Mouse (Mus musculus) CH12.LX (cell line): ENCODE data around the gene Gnb2. TPM values are rescaled to one million over a fixed set of nuclear protein-coding genes. Genes with fewer than 3 reads are reported as not detected.

Experiments used
- DNase-seq: peaks from one replicate; pipeline ENCODE4 v3.0.0-alpha.2; 2013; ENCODE audit errors: extremely low read depth
- H3K27ac ChIP-seq: 2 replicates; pipeline ENCODE4 v1.5.1; 2012; ENCODE audit warnings: low read depth, mild to moderate bottlenecking, control low read depth, moderate library complexity; ENCODE audit not compliant: insufficient read depth
- H3K27me3 ChIP-seq: replicated peaks from 2 replicates; pipeline ENCODE3; 2012; ENCODE audit warnings: inconsistent platforms
- H3K36me3 ChIP-seq, 2 experiments: replicated peaks in 1 of 2; 2 replicates each; pipeline versions ENCODE3 to v1.6.1; 2012; ENCODE audit warnings: inconsistent platforms in 1 of 2, low read length in 1 of 2, mild to moderate bottlenecking in 1 of 2, mixed read lengths in 1 of 2, moderate library complexity in 1 of 2; ENCODE audit not compliant: control insufficient read depth in 1 of 2, insufficient read depth in 1 of 2
- H3K4me1 ChIP-seq, 2 experiments: 2 replicates each; pipeline ENCODE4 v1.6.1; 2012; ENCODE audit warnings: inconsistent platforms in 1 of 2, moderate library complexity in 1 of 2; ENCODE audit not compliant: insufficient read depth in 2 of 2, control insufficient read depth in 1 of 2
- H3K4me2 ChIP-seq: 2 replicates; pipeline ENCODE4 v1.6.1; 2012; ENCODE audit warnings: low read depth, mild to moderate bottlenecking, control low read depth; ENCODE audit not compliant: poor library complexity, insufficient read depth, severe bottlenecking
- H3K4me3 ChIP-seq, 3 experiments: fragments of 150-350 bp in 1 of 3; sonication (generic) in 1 of 3; replicated peaks in 1 of 3; 2 replicates each; pipeline versions ENCODE3 to v1.5.1; 2011 to 2012; ENCODE audit warnings: low read depth in 2 of 3, low read length in 2 of 3, mild to moderate bottlenecking in 2 of 3, moderate library complexity in 2 of 3, control low read depth in 1 of 3, improper control_type of control experiment in 1 of 3, inconsistent platforms in 1 of 3, mixed read lengths in 1 of 3; ENCODE audit not compliant: poor library complexity in 1 of 3
- H3K79me2 ChIP-seq: replicated peaks from 2 replicates; pipeline ENCODE4 v1.6.1; 2012; ENCODE audit warnings: mild to moderate bottlenecking, moderate library complexity; ENCODE audit not compliant: control insufficient read depth, poor library complexity, insufficient read depth, severe bottlenecking; ENCODE audit errors: extremely low read depth
- H3K9ac ChIP-seq: 2 replicates; pipeline ENCODE4 v1.6.1; 2012; ENCODE audit warnings: low read depth, mild to moderate bottlenecking, control low read depth, moderate library complexity; ENCODE audit not compliant: insufficient read depth
- H3K9me3 ChIP-seq: replicated peaks from 2 replicates; pipeline ENCODE3; 2012; ENCODE audit warnings: low read length, inconsistent platforms, mixed read lengths
- BHLHE40 ChIP-seq: IDR thresholded peaks from 2 replicates; pipeline ENCODE4 v1.6.1; 2011; ENCODE audit warnings: mild to moderate bottlenecking, low read depth, low read length, improper control_type of control experiment
- CHD2 ChIP-seq: IDR thresholded peaks from 2 replicates; pipeline ENCODE4 v1.6.1; 2011; ENCODE audit warnings: low read length, improper control_type of control experiment
- ELF1 ChIP-seq: IDR thresholded peaks from 2 replicates; pipeline ENCODE4 v1.6.1; 2014; ENCODE audit warnings: low read depth, mild to moderate bottlenecking, inconsistent platforms, low read length, improper control_type of control experiment
- EP300 ChIP-seq: IDR thresholded peaks from 2 replicates; pipeline ENCODE4 v1.6.1; 2011; ENCODE audit warnings: low read length, improper control_type of control experiment
- IRF4 ChIP-seq: IDR thresholded peaks from 2 replicates; pipeline ENCODE4 v1.6.1; 2014; ENCODE audit warnings: low read depth, mild to moderate bottlenecking, inconsistent platforms, low read length, improper control_type of control experiment
- JUN ChIP-seq: IDR thresholded peaks from 2 replicates; pipeline ENCODE4 v1.6.1; 2011; ENCODE audit warnings: low read depth, mild to moderate bottlenecking, low read length, improper control_type of control experiment, moderate library complexity; ENCODE audit not compliant: insufficient read depth
- MAFK ChIP-seq: IDR thresholded peaks from 2 replicates; pipeline ENCODE4 v1.6.1; 2011; ENCODE audit warnings: low read length, improper control_type of control experiment; ENCODE audit not compliant: insufficient replicate concordance
- MAX ChIP-seq: IDR thresholded peaks from 2 replicates; pipeline ENCODE4 v1.6.1; 2011; ENCODE audit warnings: low read length, improper control_type of control experiment
- MAZ ChIP-seq: IDR thresholded peaks from 2 replicates; pipeline ENCODE4 v1.6.1; 2012; ENCODE audit warnings: low read depth, mild to moderate bottlenecking, inconsistent platforms, low read length, improper control_type of control experiment, moderate library complexity
- MEF2A ChIP-seq: IDR thresholded peaks from 2 replicates; pipeline ENCODE4 v1.6.1; 2014; ENCODE audit warnings: low read depth, mild to moderate bottlenecking, inconsistent platforms, low read length, improper control_type of control experiment, borderline replicate concordance
- MXI1 ChIP-seq: IDR thresholded peaks from 2 replicates; pipeline ENCODE4 v1.6.1; 2011; ENCODE audit warnings: mild to moderate bottlenecking, low read depth, low read length, improper control_type of control experiment
- MYC ChIP-seq: IDR thresholded peaks from 2 replicates; pipeline ENCODE4 v1.6.1; 2011; ENCODE audit warnings: low read depth, mild to moderate bottlenecking, improper control_type of control experiment, low read length
- POLR2A ChIP-seq: IDR thresholded peaks from 2 replicates; pipeline ENCODE4 v1.6.1; 2011; ENCODE audit warnings: low read depth, mild to moderate bottlenecking, improper control_type of control experiment, low read length
- POLR2AphosphoS2 ChIP-seq: IDR thresholded peaks from 2 replicates; pipeline ENCODE4 v1.6.1; 2011; ENCODE audit warnings: low read depth, low read length, improper control_type of control experiment
- SIN3A ChIP-seq: IDR thresholded peaks from 2 replicates; pipeline ENCODE4 v1.6.1; 2012; ENCODE audit warnings: low read length, improper control_type of control experiment, inconsistent platforms
- TBP ChIP-seq: conservative IDR thresholded peaks from 2 replicates; pipeline ENCODE4 v1.6.1; 2011; ENCODE audit warnings: low read depth, low read length, improper control_type of control experiment
- TCF12 ChIP-seq: IDR thresholded peaks from 2 replicates; pipeline ENCODE4 v1.6.1; 2014; ENCODE audit warnings: low read depth, mild to moderate bottlenecking, inconsistent platforms, low read length, improper control_type of control experiment
- USF2 ChIP-seq: conservative IDR thresholded peaks from 2 replicates; pipeline ENCODE4 v1.6.1; 2011; ENCODE audit warnings: low read depth, low read length, improper control_type of control experiment
- ZC3H11A ChIP-seq: IDR thresholded peaks from 2 replicates; pipeline ENCODE4 v1.6.1; 2012; ENCODE audit warnings: low read depth, mild to moderate bottlenecking, inconsistent platforms, low read length, improper control_type of control experiment
- ZKSCAN1 ChIP-seq: IDR thresholded peaks from 2 replicates; pipeline ENCODE4 v1.6.1; 2012; ENCODE audit warnings: low read depth, inconsistent platforms, low read length, improper control_type of control experiment, borderline replicate concordance
- ZMIZ1 ChIP-seq: IDR thresholded peaks from 2 replicates; pipeline ENCODE4 v1.6.1; 2012; ENCODE audit warnings: low read depth, mild to moderate bottlenecking, inconsistent platforms, low read length, improper control_type of control experiment
- dilution Hi-C: fragments of 300-500 bp; cut with MboI; formaldehyde crosslinking; loops from 2 replicates; pipeline ENCODE4 v1.14.3; 2020; ENCODE audit warnings: low sequenced_read_pairs; ENCODE audit not compliant: extremely low pct_unique_long_range_greater_than_20kb, extremely low pct_ligation_motif_present
- in situ Hi-C: fragments of 300-500 bp; cut with MboI; formaldehyde crosslinking; loops from 3 replicates; pipeline ENCODE4 v1.14.3; 2019; ENCODE audit warnings: low sequenced_read_pairs, low pct_ligation_motif_present, low pct_unique_long_range_greater_than_20kb, mixed read lengths
- polyA plus RNA-seq: library from polyadenylated mRNA; unstranded; fragments of >175 nt; gene quantifications from 2 replicates; pipeline ENCODE4 v1.2.1, GENCODE M21; 2012; ENCODE audit warnings: low read depth; ENCODE audit not compliant: insufficient read length
- total RNA-seq, 2 experiments: library from RNA; depleted of rRNA; stranded (reverse); fragments of 300-350 nt in 1 of 2; fragments of >200 nt in 1 of 2; gene quantifications; 2 replicates each; pipeline ENCODE4 v1.2.3; 2012 to 2014

Gnb2 gene
- total and polyA plus RNA-seq, 3 experiments, result 264 to 480 (median 327) TPM

GRCm38 (mm10) chr5:137493831-137494230 lies 39.5 kb downstream of the Gnb2 start:
- Histone ChIP-seq H3K79me2 (no peaks in the 10 kb centered on the region), H3K9ac (no peak overlapping the region), H3K4me1 (no peaks in the 10 kb centered on the region), H3K27me3 (peaks cover 32% of the 10 kb centered on the region), H3K4me3 (no peak overlapping the region), H3K9me3 (no peaks in the 10 kb centered on the region), H3K27ac (no peak overlapping the region), H3K4me2 (no peak overlapping the region), H3K36me3 (no peaks in the 10 kb centered on the region)
- in situ Hi-C loops, result no loop called here
- no peak for DNase-seq
- no peak for TF ChIP-seq MEF2A
- TF ChIP-seq MAX, result no peak
- no peak for TF ChIP-seq ZC3H11A
- no peak for TF ChIP-seq ZKSCAN1
- TF ChIP-seq CHD2, result no peak
- TF ChIP-seq MXI1, result no peak
- no peak for TF ChIP-seq TCF12
- no peak for TF ChIP-seq ZMIZ1
- TF ChIP-seq BHLHE40, result no peak
- no peak for TF ChIP-seq SIN3A
- no peak for TF ChIP-seq TBP
- TF ChIP-seq EP300, result no peak
- dilution Hi-C loops, result no loop called here

GRCm38 (mm10) chr5:137491559-137491958 lies 41.8 kb downstream of the Gnb2 start:
- no peak overlapping the region for H3K27ac ChIP-seq
- H3K9me3 ChIP-seq, result peaks cover 3% of the 10 kb centered on the region
- H3K4me3 ChIP-seq, result no peak overlapping the region
- no peak for TF ChIP-seq JUN
- TF ChIP-seq POLR2A, result no peak
- TF ChIP-seq IRF4, result no peak
- TF ChIP-seq TCF12, result no peak
- TF ChIP-seq MAFK, result no peak
- TF ChIP-seq POLR2AphosphoS2, result no peak
- no peak for TF ChIP-seq MYC
- no peak for TF ChIP-seq ZMIZ1
- TF ChIP-seq MEF2A, result no peak
- TF ChIP-seq ELF1, result no peak
- TF ChIP-seq TBP, result no peak
- no peak for TF ChIP-seq USF2
- TF ChIP-seq MAZ, result no peak
- TF ChIP-seq, all 38 proteins: peak for 0
- in situ Hi-C loops, result no loop called here
- H3K4me2 ChIP-seq, result no peak overlapping the region
- H3K9ac ChIP-seq, result no peak overlapping the region
- H3K27me3 ChIP-seq, result peaks cover 40% of the 10 kb centered on the region
- DNase-seq, result no peak
- no peaks in the 10 kb centered on the region; a peak in 1 of 4 replicates for H3K4me1 ChIP-seq
- no peaks in the 10 kb centered on the region for H3K79me2 ChIP-seq
- no peaks in the 10 kb centered on the region for H3K36me3 ChIP-seq
- dilution Hi-C loops, result no loop called here
